Mouse (Mus musculus) embryonic facial prominence, embryonic 15.5 days (tissue): Measurements from ENCODE around the gene Tgoln1. TPM values are rescaled to one million over a fixed set of nuclear protein-coding genes. Genes with fewer than 3 reads are reported as not detected.
A peak's percentile ranks its signal among the peaks of the same experiment; 100 is the strongest.

Source experiments
- ATAC-seq: fragments of 200-750 bp; cut with Nextera tagmentation; 2 replicates; pipeline ENCODE4 v1.8.0; 2017; ENCODE audit warnings: low read depth, moderate TSS enrichment; ENCODE audit not compliant: insufficient number of reproducible peaks, low FRiP score, low TSS enrichment
- H3K27ac ChIP-seq: fragments of 300-500 bp; sonication (generic); replicated peaks from 2 replicates; pipeline ENCODE4 v1.5.1; 2015; ENCODE audit warnings: mild to moderate bottlenecking, inconsistent platforms
- H3K27me3 ChIP-seq: fragments of 300-500 bp; sonication (generic); 2 replicates; pipeline ENCODE4 v1.6.1; 2015; ENCODE audit warnings: inconsistent platforms
- H3K36me3 ChIP-seq: fragments of 300-500 bp; sonication (generic); 2 replicates; pipeline ENCODE4 v1.6.1; 2015; ENCODE audit warnings: mild to moderate bottlenecking, inconsistent platforms
- H3K4me1 ChIP-seq: fragments of 300-500 bp; sonication (generic); 2 replicates; pipeline ENCODE4 v1.6.1; 2015; ENCODE audit warnings: inconsistent platforms
- H3K4me2 ChIP-seq: fragments of 300-500 bp; sonication (generic); replicated peaks from 2 replicates; pipeline ENCODE4 v1.6.1; 2015; ENCODE audit warnings: mild to moderate bottlenecking, inconsistent platforms
- H3K4me3 ChIP-seq: fragments of 300-500 bp; sonication (generic); replicated peaks from 2 replicates; pipeline ENCODE4 v1.5.1; 2015; ENCODE audit warnings: mild to moderate bottlenecking, inconsistent platforms
- H3K9ac ChIP-seq: fragments of 300-500 bp; sonication (generic); 2 replicates; pipeline ENCODE4 v1.6.1; 2015; ENCODE audit warnings: inconsistent platforms
- H3K9me3 ChIP-seq: fragments of 300-500 bp; sonication (generic); replicated peaks from 2 replicates; pipeline ENCODE4 v1.6.1; 2016; ENCODE audit warnings: inconsistent platforms
- WGBS: fragments of 180-500 bp; shearing (Covaris S2); methylation state at CpG from one replicate; pipeline ENCODE4 v1.1.7; 2015; 5-methylcytosine and 5-hydroxymethylcytosine counted together
- polyA plus RNA-seq: library from polyadenylated mRNA; unstranded; fragments of >200 nt; fragmentation: Nextera tagmentation; extraction: Ambion mirVana; gene quantifications from 2 replicates; pipeline ENCODE4 v1.2.1, GENCODE M21; 2015

Gene Tgoln1
- polyA plus RNA-seq, 1 experiment from 2014 or later: 26.9 TPM

DNA sequence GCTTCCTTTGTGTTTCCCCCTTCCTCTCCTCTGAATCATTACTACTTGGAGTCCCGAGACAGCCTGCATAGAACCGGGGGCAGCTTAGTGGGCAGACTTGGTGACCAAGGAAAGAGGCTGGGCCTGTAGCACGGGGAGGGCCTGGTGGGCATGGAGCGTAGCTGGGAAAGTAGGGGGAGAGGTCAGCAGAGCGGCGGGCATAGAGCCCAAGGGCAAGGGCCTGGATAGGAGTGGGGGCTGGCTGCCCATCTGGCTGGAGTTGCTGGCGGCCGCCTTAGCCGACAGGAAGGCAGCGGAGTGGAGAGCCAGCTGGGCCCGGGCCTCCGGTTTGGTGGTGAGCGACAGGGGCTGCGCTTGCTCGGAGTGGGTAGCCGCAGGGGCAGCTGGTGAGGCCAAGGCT, 10.5 kb upstream of the Tgoln1 start:
- WGBS: 91% methylated on average over 16 of the region's 16 CpGs
- Histone ChIP-seq H3K9ac (no peak overlapping the region), H3K9me3 (no peaks in the 10 kb centered on the region), H3K4me2 (no peak overlapping the region), H3K4me1 (no peaks in the 10 kb centered on the region), H3K27ac (no peak overlapping the region), H3K4me3 (no peak overlapping the region), H3K36me3 (peaks cover 70% of the 10 kb centered on the region), H3K27me3 (no peaks in the 10 kb centered on the region)
- no peak for ATAC-seq

DNA sequence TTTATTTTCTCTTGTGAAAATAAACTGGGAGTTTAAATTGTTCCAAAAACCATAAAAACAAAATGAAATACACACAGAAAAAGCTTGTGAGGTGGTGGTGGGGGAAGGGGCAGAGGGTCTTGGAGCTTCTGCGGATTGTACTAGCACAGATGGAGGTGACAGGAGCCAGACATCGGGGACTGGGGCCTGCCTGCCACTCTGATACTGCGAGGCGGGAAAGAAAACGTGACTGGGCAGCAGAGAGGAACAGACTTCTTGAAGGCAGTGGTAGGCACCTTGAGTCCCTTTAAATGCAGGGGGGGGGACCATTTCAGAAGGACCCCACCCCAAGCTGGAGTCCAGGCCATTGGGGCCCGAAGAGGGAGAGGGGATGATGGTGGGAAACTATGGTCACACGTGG, 9.6 kb upstream of the Tgoln1 start:
- Histone ChIP-seq H3K36me3 (peaks cover 61% of the 10 kb centered on the region), H3K9ac (no peak overlapping the region), H3K27me3 (no peaks in the 10 kb centered on the region), H3K4me2 (no peak overlapping the region), H3K4me3 (no peak overlapping the region), H3K4me1 (no peaks in the 10 kb centered on the region), H3K27ac (no peak overlapping the region), H3K9me3 (no peaks in the 10 kb centered on the region)
- whole genome bisulfite sequencing: 86% methylated on average over 7 of the region's 7 CpGs
- no peak for ATAC-seq

DNA sequence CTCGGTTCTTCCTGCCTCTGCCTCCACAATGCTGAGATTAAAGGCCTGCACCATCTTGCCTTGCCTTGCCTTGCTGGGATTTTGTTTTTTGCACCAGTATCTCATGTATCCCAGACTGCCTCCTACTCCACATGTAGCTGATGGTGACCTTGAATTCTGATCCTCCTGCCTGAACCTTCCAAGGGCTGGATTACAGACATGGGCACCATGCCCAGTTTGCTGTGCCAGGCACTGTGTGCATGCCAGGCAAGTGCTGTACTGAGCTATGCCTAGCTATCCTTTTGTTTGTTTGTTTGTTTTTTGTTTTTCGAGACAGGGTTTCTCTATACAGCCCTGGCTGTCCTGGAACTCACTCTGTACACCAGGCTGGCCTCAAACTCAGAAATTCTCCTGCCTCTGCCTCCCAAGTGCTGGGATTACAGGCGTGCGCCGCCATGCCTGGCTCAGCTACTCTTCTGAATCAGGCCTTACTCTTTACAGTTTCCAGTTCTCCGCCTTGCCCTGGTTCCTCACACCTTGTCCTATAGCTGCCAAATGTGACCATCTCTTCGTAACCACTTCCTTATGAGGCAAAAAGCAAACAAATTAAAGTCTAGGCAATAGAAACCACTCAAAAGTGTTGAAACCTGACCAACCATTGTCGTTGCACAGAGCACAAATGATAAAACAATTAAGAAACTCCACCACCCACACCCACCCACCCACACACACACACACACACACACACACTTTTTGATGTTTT, 7.0 kb upstream of the Tgoln1 start:
- Histone ChIP-seq H3K4me1 (no peaks in the 10 kb centered on the region), H3K4me2 (no peak overlapping the region), H3K36me3 (peaks cover 35% of the 10 kb centered on the region), H3K27me3 (no peaks in the 10 kb centered on the region), H3K9ac (no peak overlapping the region), H3K9me3 (no peaks in the 10 kb centered on the region), H3K4me3 (no peak overlapping the region), H3K27ac (no peak overlapping the region)
- WGBS: 88% methylated on average over 8 of the region's 8 CpGs
- ATAC-seq: no peak

- 49% methylated on average over 3 of the region's 3 CpGs for WGBS
- H3K27ac ChIP-seq: no peak overlapping the region
- no peaks in the 10 kb centered on the region for H3K27me3 ChIP-seq
- ATAC-seq: no peak
- H3K9ac ChIP-seq: no peak overlapping the region
- H3K4me3 ChIP-seq: no peak overlapping the region
- no peaks in the 10 kb centered on the region for H3K4me1 ChIP-seq
- no peak overlapping the region for H3K4me2 ChIP-seq
- no peaks in the 10 kb centered on the region for H3K9me3 ChIP-seq
- peaks cover 28% of the 10 kb centered on the region for H3K36me3 ChIP-seq
These were observed 6.1 kb upstream of the Tgoln1 start for GRCm38 (mm10) chr6:72622917-72623316.

- no peak overlapping the region for H3K4me3 ChIP-seq
- no peak overlapping the region for H3K4me2 ChIP-seq
- H3K4me1 ChIP-seq: peaks cover 9% of the 10 kb centered on the region
- H3K27ac ChIP-seq: no peak overlapping the region
- WGBS: 87% methylated on average over 5 of the region's 5 CpGs
- H3K27me3 ChIP-seq: no peaks in the 10 kb centered on the region
- no peak overlapping the region for H3K9ac ChIP-seq
- no peak for ATAC-seq
- peaks cover 8% of the 10 kb centered on the region for H3K36me3 ChIP-seq
- H3K9me3 ChIP-seq: no peaks in the 10 kb centered on the region
These were observed 4.1 kb upstream of the Tgoln1 start for GRCm38 (mm10) chr6:72620920-72621319.

DNA sequence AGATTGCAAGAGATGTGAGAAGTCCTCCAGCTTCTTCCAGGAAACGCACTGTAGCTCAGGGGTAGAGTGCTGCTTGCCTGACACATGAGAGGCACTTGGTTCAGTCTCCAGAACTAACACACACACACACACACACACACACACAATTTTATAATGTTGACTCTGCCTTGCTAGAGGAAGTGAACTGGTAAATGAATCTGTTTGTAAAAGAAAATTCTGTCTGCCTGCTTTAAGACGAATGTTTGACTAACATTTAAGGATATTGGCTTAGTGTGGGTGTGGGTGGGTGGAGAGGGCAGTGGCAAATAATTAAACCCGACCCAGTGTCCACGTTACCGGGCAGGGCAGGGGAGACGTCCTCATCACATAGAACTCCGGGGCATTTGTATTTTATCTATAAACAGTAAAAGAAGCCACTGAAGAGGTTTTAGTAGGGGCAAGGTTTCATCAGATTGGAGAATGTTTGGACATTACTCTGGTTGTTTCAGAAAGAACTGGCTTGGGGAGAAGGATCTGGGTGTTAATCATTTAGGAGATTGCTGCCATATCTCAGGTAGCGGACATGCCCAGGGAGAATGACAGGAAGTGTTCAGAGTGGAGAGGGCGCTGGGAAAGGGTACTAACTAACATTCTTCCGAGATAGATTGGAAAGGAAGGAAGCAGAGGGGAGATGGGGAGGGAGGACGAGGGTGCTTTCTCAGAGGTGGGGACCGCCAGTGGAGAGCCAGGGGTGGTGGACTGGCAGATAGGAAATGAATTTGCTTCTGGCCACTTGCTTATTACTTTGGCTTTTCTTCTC, 3.1 kb upstream of the Tgoln1 start:
- H3K9ac ChIP-seq: no peak overlapping the region
- H3K4me3 ChIP-seq: no peak overlapping the region
- WGBS: 54% methylated on average over 12 of the region's 12 CpGs
- no peaks in the 10 kb centered on the region for H3K27me3 ChIP-seq
- no peaks in the 10 kb centered on the region for H3K9me3 ChIP-seq
- no peak overlapping the region for H3K27ac ChIP-seq
- peaks cover 19% of the 10 kb centered on the region for H3K4me1 ChIP-seq
- H3K4me2 ChIP-seq: no peak overlapping the region
- H3K36me3 ChIP-seq: peaks cover 2% of the 10 kb centered on the region; the same call in 1 of the 2 replicates
- ATAC-seq: no peak

GRCm38 (mm10) chr6:72615561-72616375, 1.0 kb downstream of the Tgoln1 start:
- Histone ChIP-seq H3K9me3 (no peaks in the 10 kb centered on the region), H3K27ac (0 out of 2 replicates have a peak overlapping the region, but pooled peaks have one; percentile 1)

GRCm38 (mm10) chr6:72615151-72615550, 1.6 kb downstream of the Tgoln1 start:
- peak overlapping the region; percentile 71 for H3K9ac ChIP-seq
- peaks cover 31% of the 10 kb centered on the region for H3K4me1 ChIP-seq
- H3K9me3 ChIP-seq: no peaks in the 10 kb centered on the region
- WGBS: 63% methylated on average over 2 of the region's 2 CpGs
- no peaks in the 10 kb centered on the region for H3K27me3 ChIP-seq
- peak overlapping the region; percentile 69 for H3K4me3 ChIP-seq
- H3K27ac ChIP-seq: no peak overlapping the region
- peak overlapping the region; percentile 92 for H3K4me2 ChIP-seq
- ATAC-seq: no peak
- peaks cover 26% of the 10 kb centered on the region for H3K36me3 ChIP-seq

More at GRCm38 (mm10) chr6:72615561-72616375, 1.0 kb downstream of the Tgoln1 start:
- Histone ChIP-seq H3K4me1 (peaks cover 31% of the 10 kb centered on the region), H3K36me3 (peaks cover 20% of the 10 kb centered on the region), H3K4me3 (peak overlapping the region; percentile 69), H3K27me3 (no peaks in the 10 kb centered on the region), H3K4me2 (peak overlapping the region; percentile 92), H3K9ac (peak overlapping the region; percentile 71)
- WGBS: 24% methylated on average over 25 of the region's 25 CpGs
- ATAC-seq: no peak

- no peaks in the 10 kb centered on the region for H3K9me3 ChIP-seq
- no peak for ATAC-seq
- H3K9ac ChIP-seq: no peak overlapping the region
- no peak overlapping the region for H3K27ac ChIP-seq
- H3K36me3 ChIP-seq: peaks cover 68% of the 10 kb centered on the region
- no peak overlapping the region for H3K4me2 ChIP-seq
- H3K4me1 ChIP-seq: peaks cover 16% of the 10 kb centered on the region
- no peak overlapping the region for H3K4me3 ChIP-seq
- 76% methylated on average over 4 of the region's 4 CpGs for WGBS
- H3K27me3 ChIP-seq: no peaks in the 10 kb centered on the region
These were observed 6.5 kb downstream of the Tgoln1 start for GRCm38 (mm10) chr6:72610261-72610660.

GRCm38 (mm10) chr6:72608662-72609184, 8.1 kb downstream of the Tgoln1 start:
- no peaks in the 10 kb centered on the region for H3K9me3 ChIP-seq
- 82% methylated on average over 4 of the region's 4 CpGs for WGBS
- H3K27ac ChIP-seq: no peak overlapping the region
- H3K4me1 ChIP-seq: peaks cover under 1% of the 10 kb centered on the region; the same call in 1 of the 2 replicates
- no peak overlapping the region for H3K9ac ChIP-seq
- H3K4me3 ChIP-seq: no peak overlapping the region
- peaks cover 79% of the 10 kb centered on the region for H3K36me3 ChIP-seq
- no peak for ATAC-seq
- H3K27me3 ChIP-seq: no peaks in the 10 kb centered on the region
- no peak overlapping the region for H3K4me2 ChIP-seq

GRCm38 (mm10) chr6:72607676-72608075, 9.1 kb downstream of the Tgoln1 start:
- Histone ChIP-seq H3K9me3 (no peaks in the 10 kb centered on the region), H3K27ac (no peak overlapping the region), H3K4me3 (no peak overlapping the region), H3K4me1 (no peaks in the 10 kb centered on the region), H3K27me3 (no peaks in the 10 kb centered on the region), H3K4me2 (no peak overlapping the region), H3K36me3 (peaks cover 71% of the 10 kb centered on the region), H3K9ac (no peak overlapping the region)
- 87% methylated on average over 5 of the region's 5 CpGs for WGBS
- ATAC-seq: no peak
